Mouse (Mus musculus) liver, embryonic 16.5 days (tissue): Measurements from ENCODE around the gene Clock. TPM values are rescaled to one million over a fixed set of nuclear protein-coding genes. Genes with fewer than 3 reads are reported as not detected.

Experiments
- ATAC-seq: fragments of 200-750 bp; cut with Nextera tagmentation; 2 replicates; pipeline ENCODE4 v1.8.0; 2017; ENCODE audit warnings: low read depth, mild to moderate bottlenecking, moderate number of reproducible peaks, moderate library complexity
- H3K27ac ChIP-seq: fragments of 300-500 bp; sonication (generic); 2 replicates; pipeline ENCODE4 v1.5.1; 2014; ENCODE audit warnings: mild to moderate bottlenecking, low read length
- H3K27me3 ChIP-seq: fragments of 300-500 bp; sonication (generic); 2 replicates; pipeline ENCODE4 v1.6.1; 2014; ENCODE audit warnings: low read depth, low read length, mixed read lengths; ENCODE audit not compliant: control insufficient read depth, insufficient read depth
- H3K36me3 ChIP-seq: fragments of 300-500 bp; sonication (generic); 2 replicates; pipeline ENCODE4 v1.6.1; 2014; ENCODE audit warnings: mild to moderate bottlenecking; ENCODE audit not compliant: control insufficient read depth, insufficient read depth
- H3K4me1 ChIP-seq: fragments of 300-500 bp; sonication (generic); 2 replicates; pipeline ENCODE4 v1.6.1; 2014; ENCODE audit warnings: low read depth, low read length, mixed read lengths; ENCODE audit not compliant: control insufficient read depth
- H3K4me2 ChIP-seq: fragments of 300-500 bp; sonication (generic); 2 replicates; pipeline ENCODE4 v1.6.1; 2014; ENCODE audit warnings: low read depth, low read length, mixed read lengths
- H3K4me3 ChIP-seq: fragments of 300-500 bp; sonication (generic); 2 replicates; pipeline ENCODE4 v1.5.1; 2014; ENCODE audit warnings: low read depth, mild to moderate bottlenecking, low read length
- H3K9ac ChIP-seq: fragments of 300-500 bp; sonication (generic); 2 replicates; pipeline ENCODE4 v1.6.1; 2014; ENCODE audit warnings: low read depth, low read length
- H3K9me3 ChIP-seq: fragments of 300-500 bp; sonication (generic); replicated peaks from 2 replicates; pipeline ENCODE4 v1.6.1; 2016; ENCODE audit warnings: low read length; ENCODE audit not compliant: control insufficient read depth
- WGBS: fragments of 180-500 bp; shearing (Covaris S2); extraction: QIAGEN DNeasy Blood & Tissue Kit; methylation state at CpG from one replicate; pipeline ENCODE4 v1.1.7; 2014; ENCODE audit not compliant: insufficient replicate concordance; 5-methylcytosine and 5-hydroxymethylcytosine counted together
- polyA plus RNA-seq: library from polyadenylated mRNA; unstranded; fragments of >200 nt; fragmentation: Nextera tagmentation; extraction: Ambion mirVana; gene quantifications from 2 replicates; pipeline ENCODE4 v1.2.1, GENCODE M21; 2015

Clock gene
- polyA plus RNA-seq, 1 experiment from 2014 or later, result 2.5 TPM

DNA sequence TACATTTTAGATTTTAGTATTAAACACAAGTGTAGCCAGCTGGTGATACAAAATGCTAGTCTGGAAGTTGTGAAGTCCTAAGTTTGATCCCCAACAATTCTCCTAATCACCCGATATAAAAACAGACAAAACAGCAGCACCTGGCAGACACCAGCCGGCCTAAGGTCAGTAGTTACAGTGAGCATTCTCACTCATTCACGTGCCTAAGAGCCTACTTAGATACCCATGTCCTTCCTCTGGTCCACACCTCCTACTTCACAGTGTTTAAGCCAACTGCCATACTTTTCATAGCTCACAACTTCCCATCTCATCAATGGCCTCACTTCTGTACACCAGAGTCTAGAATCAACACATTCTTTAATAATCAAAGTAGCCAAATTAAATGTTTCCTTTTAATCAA lies 61.3 kb downstream of the Clock start:
- WGBS, result 69% methylated on average over 3 of the region's 3 CpGs
- no peak for ATAC-seq

DNA sequence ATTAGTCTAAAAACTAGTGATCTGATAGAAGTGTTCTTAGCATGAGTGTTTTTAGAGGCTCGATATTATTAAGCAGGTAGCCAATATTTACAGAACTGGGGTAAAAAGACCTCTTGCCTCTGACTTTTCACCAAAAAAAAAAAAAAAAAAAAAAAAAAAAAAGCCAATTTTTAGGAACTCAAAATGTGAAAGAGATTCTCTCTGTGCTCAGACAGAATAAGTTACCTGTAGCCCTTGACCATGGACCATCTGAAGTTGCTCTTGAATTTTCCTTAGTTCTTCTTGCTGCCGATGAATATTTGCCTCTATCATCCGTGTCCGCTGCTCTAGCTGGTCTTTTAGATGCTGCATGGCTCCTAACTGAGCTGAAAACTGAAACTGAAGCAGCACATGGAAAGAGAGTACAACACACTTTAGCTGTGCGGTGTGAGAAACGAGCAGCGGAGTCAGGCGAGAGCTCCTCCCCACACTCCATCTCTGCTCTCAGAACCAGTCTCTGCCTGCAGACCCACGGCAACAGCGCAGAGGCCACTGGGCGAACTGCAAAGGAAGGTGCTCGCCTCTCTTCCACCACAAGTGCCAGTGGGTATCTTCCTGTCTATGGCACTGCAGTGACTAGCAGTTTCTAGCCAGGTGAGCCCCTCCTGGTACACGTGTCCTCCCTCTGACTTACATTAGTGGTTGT lies 73.3 kb downstream of the Clock start:
- 83% methylated on average over 13 of the region's 13 CpGs for WGBS
- Histone ChIP-seq H3K4me2 (no peak overlapping the region), H3K27ac (no peak overlapping the region), H3K27me3 (no peaks in the 10 kb centered on the region), H3K9ac (no peak overlapping the region), H3K9me3 (no peaks in the 10 kb centered on the region), H3K36me3 (peaks cover 4% of the 10 kb centered on the region; the same call in 1 of the 2 replicates), H3K4me1 (no peaks in the 10 kb centered on the region), H3K4me3 (no peak overlapping the region)
- ATAC-seq, result no peak

More for the DNA sequence above, 61.3 kb downstream of the Clock start:
- Histone ChIP-seq H3K4me2 (no peak overlapping the region), H3K9ac (no peak overlapping the region), H3K9me3 (no peaks in the 10 kb centered on the region), H3K27ac (no peak overlapping the region), H3K36me3 (no peaks in the 10 kb centered on the region), H3K27me3 (no peaks in the 10 kb centered on the region), H3K4me1 (no peaks in the 10 kb centered on the region), H3K4me3 (no peak overlapping the region)

- 60% methylated on average over 6 of the region's 6 CpGs for WGBS
- Histone ChIP-seq H3K9ac (no peak overlapping the region), H3K27me3 (no peaks in the 10 kb centered on the region), H3K4me2 (no peak overlapping the region), H3K4me3 (no peak overlapping the region), H3K36me3 (no peaks in the 10 kb centered on the region), H3K27ac (no peak overlapping the region), H3K4me1 (no peaks in the 10 kb centered on the region), H3K9me3 (no peaks in the 10 kb centered on the region)
- no peak for ATAC-seq
These were observed 87.9 kb downstream of the Clock start for GRCm38 (mm10) chr5:76216691-76217090.

DNA sequence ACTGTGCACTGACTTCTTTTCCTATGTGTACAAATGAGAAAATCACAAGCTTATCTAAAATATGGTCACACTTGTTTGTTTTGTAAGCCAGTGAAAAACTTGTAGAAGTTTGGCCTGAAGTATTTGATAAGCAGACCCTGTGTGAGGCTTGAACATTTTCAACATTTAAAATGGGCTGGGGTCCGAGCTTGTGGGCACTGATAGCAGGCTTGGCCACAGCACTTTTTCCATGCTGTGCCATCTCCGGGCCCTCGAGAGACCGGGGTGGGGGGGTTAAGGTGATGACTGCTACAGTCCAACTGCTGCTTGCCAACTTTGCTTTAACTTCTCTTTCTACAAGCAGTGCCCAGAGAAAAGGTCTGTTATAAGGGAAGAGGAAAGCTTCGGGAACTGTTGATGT lies 96.5 kb downstream of the Clock start:
- H3K27ac ChIP-seq, result no peak overlapping the region
- no peak overlapping the region for H3K9ac ChIP-seq
- no peaks in the 10 kb centered on the region for H3K9me3 ChIP-seq
- no peak for ATAC-seq
- WGBS, result 75% methylated on average over 5 of the region's 5 CpGs
- peaks cover 19% of the 10 kb centered on the region for H3K36me3 ChIP-seq
- no peak overlapping the region for H3K4me2 ChIP-seq
- no peaks in the 10 kb centered on the region for H3K4me1 ChIP-seq
- H3K4me3 ChIP-seq, result no peak overlapping the region
- no peaks in the 10 kb centered on the region for H3K27me3 ChIP-seq

- no peaks in the 10 kb centered on the region for H3K4me1 ChIP-seq
- ATAC-seq, result no peak
- no peak overlapping the region for H3K9ac ChIP-seq
- peaks cover 19% of the 10 kb centered on the region for H3K36me3 ChIP-seq
- H3K4me3 ChIP-seq, result no peak overlapping the region
- WGBS, result 69% methylated on average over 2 of the region's 2 CpGs
- H3K9me3 ChIP-seq, result no peaks in the 10 kb centered on the region
- no peak overlapping the region for H3K27ac ChIP-seq
- H3K4me2 ChIP-seq, result no peak overlapping the region
- no peaks in the 10 kb centered on the region for H3K27me3 ChIP-seq
These were observed 98.7 kb downstream of the Clock start for GRCm38 (mm10) chr5:76205886-76206285.

DNA sequence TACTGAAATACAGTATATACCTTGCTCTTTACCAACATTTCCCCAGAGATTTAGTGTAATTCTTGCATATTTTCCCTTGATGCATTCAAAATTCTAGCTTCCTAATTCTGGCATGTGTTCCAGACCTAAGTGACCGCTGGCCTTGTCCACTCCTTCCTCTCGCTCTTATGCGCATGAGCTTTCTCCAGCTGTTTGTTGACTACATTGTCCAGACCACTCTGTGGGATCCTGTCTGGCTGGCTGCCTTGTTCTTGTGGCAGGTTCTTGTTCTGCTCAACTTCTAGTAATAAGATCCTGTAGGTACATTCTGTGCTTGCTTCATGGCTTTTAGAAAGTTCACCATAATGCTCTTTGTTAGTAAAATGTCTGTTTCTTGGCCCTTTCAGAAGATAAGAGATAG lies 101.4 kb downstream of the Clock start:
- no peak for ATAC-seq
- WGBS, result 85% methylated on average over 3 of the region's 3 CpGs
- Histone ChIP-seq H3K36me3 (peaks cover 15% of the 10 kb centered on the region), H3K4me2 (no peak overlapping the region), H3K4me3 (no peak overlapping the region), H3K9ac (no peak overlapping the region), H3K4me1 (no peaks in the 10 kb centered on the region), H3K9me3 (no peaks in the 10 kb centered on the region), H3K27me3 (no peaks in the 10 kb centered on the region), H3K27ac (no peak overlapping the region)

GRCm38 (mm10) chr5:76199346-76199745 lies 105.2 kb downstream of the Clock start:
- no peaks in the 10 kb centered on the region for H3K27me3 ChIP-seq
- peaks cover 3% of the 10 kb centered on the region for H3K36me3 ChIP-seq
- H3K4me3 ChIP-seq, result no peak overlapping the region
- no peak for ATAC-seq
- H3K27ac ChIP-seq, result no peak overlapping the region
- 84% methylated on average over 13 of the region's 13 CpGs for WGBS
- no peak overlapping the region for H3K4me2 ChIP-seq
- no peaks in the 10 kb centered on the region for H3K4me1 ChIP-seq
- no peaks in the 10 kb centered on the region for H3K9me3 ChIP-seq
- no peak overlapping the region for H3K9ac ChIP-seq

DNA sequence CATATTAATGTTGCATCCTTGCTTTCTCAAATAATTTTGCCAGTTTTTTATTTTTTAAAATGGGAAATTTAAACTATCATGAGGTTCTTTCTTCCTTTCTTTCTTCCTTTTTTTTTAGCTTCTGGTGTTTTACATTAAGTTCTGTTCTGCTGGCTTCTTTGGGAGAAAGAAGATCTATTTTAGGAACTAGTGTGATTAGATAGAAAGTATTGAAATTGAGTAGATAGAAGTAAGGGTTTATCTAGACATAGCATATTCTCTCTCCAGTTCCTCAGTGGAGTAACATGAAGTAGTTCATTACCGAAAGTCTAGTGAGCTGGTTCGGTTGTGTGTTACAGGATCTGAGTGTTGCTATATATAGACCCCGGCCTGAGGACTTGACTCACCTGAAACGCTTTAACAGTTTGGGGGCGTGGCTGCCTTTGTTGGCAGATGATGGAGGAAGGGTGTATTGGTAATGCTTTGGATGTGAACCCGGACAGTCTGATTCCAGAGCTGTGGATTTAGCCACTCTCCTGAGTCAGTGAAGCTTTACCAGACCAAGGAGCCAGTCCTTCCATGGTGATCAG lies 110.1 kb downstream of the Clock start:
- H3K4me1 ChIP-seq, result peaks cover 14% of the 10 kb centered on the region
- no peaks in the 10 kb centered on the region for H3K27me3 ChIP-seq
- H3K4me2 ChIP-seq, result no peak overlapping the region
- ATAC-seq, result no peak
- 55% methylated on average over 6 of the region's 6 CpGs for WGBS
- no peak overlapping the region for H3K4me3 ChIP-seq
- no peak overlapping the region for H3K9ac ChIP-seq
- no peak overlapping the region for H3K27ac ChIP-seq
- no peaks in the 10 kb centered on the region; the same call in 1 of the 2 replicates for H3K36me3 ChIP-seq
- no peaks in the 10 kb centered on the region for H3K9me3 ChIP-seq

GRCm38 (mm10) chr5:76193075-76193474 lies 111.5 kb downstream of the Clock start:
- Histone ChIP-seq H3K9ac (no peak overlapping the region), H3K9me3 (no peaks in the 10 kb centered on the region), H3K4me3 (no peak overlapping the region), H3K4me2 (no peak overlapping the region), H3K36me3 (no peaks in the 10 kb centered on the region; the same call in 1 of the 2 replicates), H3K27ac (no peak overlapping the region), H3K4me1 (peaks cover 14% of the 10 kb centered on the region), H3K27me3 (no peaks in the 10 kb centered on the region)
- ATAC-seq, result no peak
